In genomic region chr9:33152186-33152585, GRCm38 (mm10) we compare ENCODE assay signal across 9 mouse cellular contexts.
A peak's percentile ranks its signal among the peaks of the same experiment; 100 is the strongest.
DNase-seq lines count a peak whose midpoint lies in the region.
"Had no signal": no experiment of that assay in that cellular context is flagged by ENCODE, and none has a peak within 500 bp of the region (broad histone marks: within the 10 kb centered on the region; RNA-seq: fewer than 3 reads in every experiment).

No protein-coding gene starts in this region.

- DNase-seq in gastrocnemius, adult 18-20 months (ENCODE audit: low spot score) = peak; percentile 15
- DNase-seq in gastrocnemius, postnatal 4 days (ENCODE audit: low spot score in 2 of 2) = no peak
- peak; percentile 86 for DNase-seq in 3T3-L1 (ENCODE audit: low read depth, low spot score)
- DNase-seq in brain, adult 2 months (ENCODE audit: low read depth, low spot score) = peak; percentile 8
- DNase-seq in kidney, adult 9 months = peak; percentile 72
- no peak for DNase-seq in spleen, postnatal 14 days (ENCODE audit: low spot score in 2 of 2)
- DNase-seq in urinary bladder, postnatal 10 days (ENCODE audit: low spot score) = no peak
- no peak for DNase-seq in spleen, adult 18-20 months
- DNase-seq: heart, adult 2 months had no signal

Comparison
In these comparisons a context has a peak if more than half of its experiments do, and no peak if none do; other contexts are left out.
1. DNase-seq: peak in gastrocnemius, adult 18-20 months (single experiment), 3T3-L1 (single experiment), brain, adult 2 months (single experiment) and kidney, adult 9 months (single experiment); none in gastrocnemius, postnatal 4 days (0 of 2), spleen, postnatal 14 days (0 of 2), urinary bladder, postnatal 10 days (single experiment) and spleen, adult 18-20 months (0 of 2).